Mouse (Mus musculus) thymus, adult 2 months (tissue): ENCODE results near the gene Mfsd9.

Source experiments
- CTCF ChIP-seq: fragments of 200-500 bp; IDR thresholded peaks from 2 replicates; pipeline ENCODE4 v1.5.1; 2012; ENCODE audit warnings: mild to moderate bottlenecking, control low read depth, low read length, moderate library complexity, borderline replicate concordance; ENCODE audit not compliant: control insufficient read depth, poor library complexity, insufficient read depth; ENCODE audit errors: extremely low read depth
- POLR2A ChIP-seq: fragments of 200-500 bp; IDR thresholded peaks from 2 replicates; pipeline ENCODE4 v1.6.1; 2012; ENCODE audit warnings: mild to moderate bottlenecking, low read length, control low read depth, moderate library complexity; ENCODE audit not compliant: control insufficient read depth, poor library complexity, insufficient read depth; ENCODE audit errors: extremely low read depth

DNA sequence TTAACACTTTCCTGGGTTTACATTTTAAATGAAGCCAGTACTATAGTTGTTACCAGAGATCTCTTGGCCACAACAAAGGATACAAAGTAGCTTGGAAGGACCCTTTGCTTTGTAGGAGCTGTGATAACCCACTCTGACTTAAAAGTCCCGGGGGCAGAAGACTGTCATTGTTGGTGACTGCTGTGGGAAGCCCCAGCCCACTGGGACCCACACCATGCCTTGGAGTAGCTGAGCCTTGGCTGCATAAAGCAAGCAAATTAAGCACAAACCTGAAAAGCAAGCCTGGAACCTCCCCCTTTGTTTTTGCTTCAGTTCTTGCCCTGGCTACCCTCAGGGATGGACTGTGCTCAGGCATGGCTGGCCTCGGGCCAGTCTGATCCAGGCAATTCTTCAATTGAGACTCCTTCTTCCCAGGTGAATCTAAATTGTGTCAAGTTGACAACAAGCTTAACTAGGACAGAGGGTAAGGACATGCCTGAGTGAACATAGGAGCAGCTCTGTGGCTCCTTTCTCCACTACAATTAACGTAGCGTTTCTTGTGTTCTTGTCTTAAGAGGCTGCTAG is 21.1 kb downstream of the Mfsd9 start:
- TF ChIP-seq CTCF (no peak), POLR2A (no peak)
